21 mouse cellular contexts compared by ENCODE assay signal in the genomic region with DNA sequence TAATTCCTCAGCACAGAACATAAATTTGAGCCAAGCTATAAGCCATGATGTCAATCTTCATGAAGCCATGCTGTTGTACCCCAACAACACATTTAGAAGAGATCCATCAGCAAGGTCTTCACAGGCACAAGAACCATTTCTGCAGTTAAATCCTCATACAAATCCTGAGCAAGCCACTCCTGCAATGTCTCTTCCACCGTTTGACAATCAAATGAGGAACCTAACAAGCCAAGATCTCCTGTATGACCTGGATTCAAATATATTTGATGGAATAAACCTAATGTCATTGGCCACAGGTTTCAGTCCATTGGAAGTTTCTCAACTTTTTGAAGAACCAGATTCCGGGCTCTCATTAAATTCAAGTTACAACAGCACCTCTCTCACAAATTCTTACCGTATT. TPM values are rescaled to one million over a fixed set of nuclear protein-coding genes. Genes with fewer than 3 reads are reported as not detected.
DNase-seq lines count a peak whose midpoint lies in the region; ATAC-seq and TF ChIP-seq lines count a peak whose summit lies in the region.
"Had no signal": no experiment of that assay in that cellular context is flagged by ENCODE, and none has a peak within 500 bp of the region (broad histone marks: within the 10 kb centered on the region; RNA-seq: fewer than 3 reads in every experiment).

No protein-coding gene starts in this region.

- TF ChIP-seq EP300 in MEL (IDR thresholded peaks at IDR 0.05; ENCODE audit: low read depth in 1 of 2, low read length in 2 of 2): no peak

- no peak overlapping the region for H3K27ac ChIP-seq in midbrain, embryonic 10.5 days (replicated peaks)
- H3K27ac ChIP-seq in midbrain, embryonic 16.5 days (ENCODE audit: low read length): no peak overlapping the region
- H3K27ac ChIP-seq in MEL (ENCODE audit: control insufficient read depth, low read depth, low read length): no peak overlapping the region
- H3K27ac ChIP-seq: forebrain, embryonic 13.5 days; hindbrain, embryonic 10.5 days; hindbrain, embryonic 14.5 days had no signal

- ATAC-seq in midbrain, embryonic 16.5 days: no peak
- ATAC-seq: forebrain, embryonic 13.5 days; forebrain, postnatal 0 days; intestine, postnatal 0 days had no signal

- H3K27me3 ChIP-seq in midbrain, embryonic 10.5 days (ENCODE audit: low read depth, poor library complexity, severe bottlenecking): no peaks in the 10 kb centered on the region
- H3K27me3 ChIP-seq in midbrain, embryonic 16.5 days (ENCODE audit: control insufficient read depth, insufficient read depth, low read depth, low read length): no peaks in the 10 kb centered on the region
- no peaks in the 10 kb centered on the region for H3K27me3 ChIP-seq in MEL (ENCODE audit: control insufficient read depth in 1 of 2, insufficient read depth in 2 of 2, low read length in 2 of 2)
- no peaks in the 10 kb centered on the region for H3K27me3 ChIP-seq in splenic B cell, adult 2 months (ENCODE audit: control insufficient read depth, insufficient read depth, low read length, poor library complexity, severe bottlenecking)
- H3K27me3 ChIP-seq: embryonic facial prominence, embryonic 12.5 days; forebrain, embryonic 13.5 days; heart, embryonic 12.5 days had no signal

- no peak for TF ChIP-seq POLR2A in MEL (IDR thresholded peaks at IDR 0.05; ENCODE audit: control insufficient read depth in 1 of 2, insufficient read depth in 1 of 2, low read depth in 1 of 2, low read length in 2 of 2, poor library complexity in 1 of 2)

- 89% methylated on average over 3 of the region's 3 CpGs for WGBS in midbrain, embryonic 10.5 days
- 80% methylated on average over 3 of the region's 3 CpGs for WGBS in midbrain, embryonic 16.5 days

- TF ChIP-seq RAD21 in MEL (IDR thresholded peaks at IDR 0.05; ENCODE audit: low read depth, low read length): no peak

- no peaks in the 10 kb centered on the region for H3K79me2 ChIP-seq in MEL (ENCODE audit: control insufficient read depth, insufficient read depth, low read length, poor library complexity)

- TF ChIP-seq CTCF in MEL (IDR thresholded peaks at IDR 0.05 in 2 of 3, conservative IDR thresholded peaks at IDR 0.05 in 1 of 3; ENCODE audit: control insufficient read depth in 1 of 3, insufficient read depth in 1 of 3, low read depth in 2 of 3, low read length in 3 of 3, poor library complexity in 1 of 3, severe bottlenecking in 1 of 3): no peak

- no peak overlapping the region for H3K4me2 ChIP-seq in midbrain, embryonic 16.5 days (ENCODE audit: low read length)
- H3K4me2 ChIP-seq: embryonic facial prominence, embryonic 12.5 days; forebrain, embryonic 13.5 days; heart, embryonic 12.5 days; hindbrain, embryonic 14.5 days had no signal

- H3K36me3 ChIP-seq in midbrain, embryonic 10.5 days: peaks cover 46% of the 10 kb centered on the region
- peaks cover 22% of the 10 kb centered on the region for H3K36me3 ChIP-seq in midbrain, embryonic 16.5 days (ENCODE audit: control insufficient read depth, insufficient read depth, low read length)
- H3K36me3 ChIP-seq in MEL (ENCODE audit: control insufficient read depth in 1 of 2, insufficient read depth in 2 of 2, low read length in 2 of 2): peaks cover 16 to 17% of the 10 kb centered on the region in 2 experiments
- peaks cover 12% of the 10 kb centered on the region for H3K36me3 ChIP-seq in splenic B cell, adult 2 months (ENCODE audit: control insufficient read depth, insufficient read depth, low read length, poor library complexity, severe bottlenecking)

- H3K9me3 ChIP-seq in midbrain, embryonic 10.5 days (replicated peaks): no peaks in the 10 kb centered on the region
- H3K9me3 ChIP-seq in midbrain, embryonic 16.5 days (replicated peaks; ENCODE audit: control insufficient read depth, low read length, poor library complexity, severe bottlenecking): no peaks in the 10 kb centered on the region
- no peaks in the 10 kb centered on the region for H3K9me3 ChIP-seq in MEL (replicated peaks; ENCODE audit: insufficient read depth, low read length)
- H3K9me3 ChIP-seq: embryonic facial prominence, embryonic 12.5 days; forebrain, embryonic 13.5 days; heart, embryonic 12.5 days; hindbrain, embryonic 10.5 days had no signal

- DNase-seq in midbrain, embryonic 10.5 days (ENCODE audit: low spot score): peak; percentile 10
- peak; percentile 57 for DNase-seq in MEL (ENCODE audit: low read depth, low spot score)
- DNase-seq in induced T-regulatory cell, adult 2 months (ENCODE audit: low read depth): peak; percentile 36
- DNase-seq in splenic B cell, adult 2 months (ENCODE audit: low read depth, low spot score): peak; percentile 19
- no peak for DNase-seq in gastrocnemius, adult 8-10 months (ENCODE audit: low spot score in 2 of 2)
- no peak for DNase-seq in B cell, adult 2 months
- DNase-seq: adrenal gland, adult 8-10 months; adrenal gland, postnatal 36 days; cerebellum, adult 2 months; cerebellum, postnatal 10 days; forebrain, postnatal 0 days; gastrocnemius, postnatal 25 days had no signal

- H3K9ac ChIP-seq in midbrain, embryonic 16.5 days (ENCODE audit: low read depth, low read length): no peak overlapping the region
- H3K9ac ChIP-seq in MEL (ENCODE audit: control insufficient read depth, low read depth, low read length, poor library complexity, severe bottlenecking): no peak overlapping the region
- H3K9ac ChIP-seq: embryonic facial prominence, embryonic 12.5 days; forebrain, embryonic 13.5 days; forebrain, postnatal 0 days; heart, embryonic 12.5 days; hindbrain, embryonic 14.5 days had no signal

- no peak overlapping the region for H3K4me3 ChIP-seq in midbrain, embryonic 10.5 days
- H3K4me3 ChIP-seq in midbrain, embryonic 16.5 days (ENCODE audit: low read depth, low read length): no peak overlapping the region
- no peak overlapping the region for H3K4me3 ChIP-seq in MEL (ENCODE audit: control insufficient read depth in 1 of 2, insufficient read depth in 1 of 2, low read depth in 2 of 2, low read length in 2 of 2)
- H3K4me3 ChIP-seq: embryonic facial prominence, embryonic 12.5 days; forebrain, embryonic 13.5 days; heart, embryonic 12.5 days; hindbrain, embryonic 10.5 days had no signal

- H3K4me1 ChIP-seq in midbrain, embryonic 10.5 days: no peaks in the 10 kb centered on the region
- H3K4me1 ChIP-seq in midbrain, embryonic 16.5 days (ENCODE audit: control insufficient read depth, insufficient read depth, low read length): no peaks in the 10 kb centered on the region
- H3K4me1 ChIP-seq in MEL (ENCODE audit: control insufficient read depth in 1 of 2, insufficient read depth in 2 of 2, low read length in 2 of 2): no peaks in the 10 kb centered on the region
- H3K4me1 ChIP-seq: forebrain, embryonic 13.5 days; hindbrain, embryonic 10.5 days had no signal

TF ChIP-seq in MEL, 35 proteins besides CTCF, POLR2A, EP300 and RAD21:
- TF ChIP-seq MAFK (IDR thresholded peaks at IDR 0.05; ENCODE audit: borderline replicate concordance, low read depth, low read length) (no peak; the same call in 1 of the 2 replicates), CHD1 (IDR thresholded peaks at IDR 0.05; ENCODE audit: low read depth, low read length) (no peak), NELFE (IDR thresholded peaks at IDR 0.05; ENCODE audit: low read depth, low read length) (no peak), RCOR1 (IDR thresholded peaks at IDR 0.05; ENCODE audit: low read depth, low read length) (no peak), SMC3 (IDR thresholded peaks at IDR 0.05; ENCODE audit: low read depth, low read length) (peak; percentile 8; the same call in 1 of the 2 replicates), E2F4 (IDR thresholded peaks at IDR 0.05; ENCODE audit: borderline replicate concordance, low read depth, low read length) (no peak), TAL1 (IDR thresholded peaks at IDR 0.05; ENCODE audit: low read length) (no peak)

RNA-seq across cellular contexts. Expression of a gene that starts 12.4 kb away (rescaled TPM):
- 2,311 and 2,476 TPM in 2 replicates for polyA plus RNA-seq in midbrain, embryonic 10.5 days (2016; fragmentation: Nextera tagmentation; extraction: Ambion mirVana)
- 1,316 and 1,531 TPM in 2 replicates for polyA plus RNA-seq in midbrain, embryonic 16.5 days (2015; fragmentation: Nextera tagmentation; extraction: Ambion mirVana)
- total RNA-seq in MEL (2012; rRNA removed): 635 and 657 TPM in 2 replicates
- 1,000 to 10,000 TPM; 1,226 to 1,710 TPM for polyA plus RNA-seq in MEL (2012; ENCODE audit: insufficient read depth in 1 of 2, insufficient read length in 2 of 2, low read depth in 1 of 2, low replicate concordance in 2 of 2, missing spikeins in 1 of 2)
- 100 to 1,000 TPM; 250 to 326 (median 277) TPM for total RNA-seq in gastrocnemius, adult 8-10 months (2022)

RNA-seq across cellular contexts. Expression of a gene that starts 12.9 kb away (rescaled TPM):
- polyA plus RNA-seq in midbrain, embryonic 10.5 days (2016; fragmentation: Nextera tagmentation; extraction: Ambion mirVana): 692 and 722 TPM in 2 replicates
- 407 and 417 TPM in 2 replicates for polyA plus RNA-seq in midbrain, embryonic 16.5 days (2015; fragmentation: Nextera tagmentation; extraction: Ambion mirVana)
- total RNA-seq in MEL (2012; rRNA removed): 250 and 253 TPM in 2 replicates
- 100 to 1,000 TPM in 1 of 2 experiments, not detected in 1; 177 TPM for polyA plus RNA-seq in MEL (2012; ENCODE audit: insufficient read depth in 1 of 2, insufficient read length in 2 of 2, low read depth in 1 of 2, low replicate concordance in 2 of 2, missing spikeins in 1 of 2)
- total RNA-seq in gastrocnemius, adult 8-10 months (2022): 10 to 100 TPM; 42.8 to 52.3 (median 46.3) TPM

RNA-seq across cellular contexts. Expression of a gene that starts 24.8 kb away (rescaled TPM):
- 1.3 and 3.3 TPM in 2 replicates for polyA plus RNA-seq in midbrain, embryonic 10.5 days (2016; fragmentation: Nextera tagmentation; extraction: Ambion mirVana)
- polyA plus RNA-seq in midbrain, embryonic 16.5 days (2015; fragmentation: Nextera tagmentation; extraction: Ambion mirVana): 8.9 and 9.6 TPM in 2 replicates
- 0.07 and 0.15 TPM in 2 replicates for total RNA-seq in MEL (2012; rRNA removed)
- under 1 TPM in 1 of 2 experiments, not detected in 1; 0.21 TPM for polyA plus RNA-seq in MEL (2012; ENCODE audit: insufficient read depth in 1 of 2, insufficient read length in 2 of 2, low read depth in 1 of 2, low replicate concordance in 2 of 2, missing spikeins in 1 of 2)
- total RNA-seq in gastrocnemius, adult 8-10 months (2022): not detected
- total RNA-seq: adrenal gland, adult 8-10 months; gastrocnemius, adult 18-20 months; gastrocnemius, postnatal 25 days; granulocyte monocyte progenitor cell, adult 5-6 weeks had no signal

Comparison
In these comparisons a context has a peak if more than half of its experiments do, and no peak if none do; other contexts are left out.
1. DNase-seq: peak in midbrain, embryonic 10.5 days (single experiment), MEL (single experiment), induced T-regulatory cell, adult 2 months (single experiment) and splenic B cell, adult 2 months (single experiment); none in gastrocnemius, adult 8-10 months (0 of 2) and B cell, adult 2 months (0 of 2).